Mouse (Mus musculus) forebrain, embryonic 14.5 days (tissue): ENCODE results near the gene Rap1gap2. TPM values are rescaled to one million over a fixed set of nuclear protein-coding genes. Genes with fewer than 3 reads are reported as not detected.
"Not testable (repeated sequence)": the region's sequence is repeated elsewhere in the genome, so short reads cannot be mapped to it uniquely, and the experiment has no call there.

Experiments used
- ATAC-seq: fragments of 200-750 bp; cut with Nextera tagmentation; 2 replicates; pipeline ENCODE4 v1.8.0; 2017; ENCODE audit warnings: mild to moderate bottlenecking, moderate library complexity
- DNase-seq: peaks from one replicate; pipeline ENCODE4 v3.0.0-alpha.2; 2015; ENCODE audit warnings: low spot score
- H3K27ac ChIP-seq: fragments of 300-500 bp; sonication (generic); 2 replicates; pipeline ENCODE4 v1.5.1; 2014; ENCODE audit warnings: low read depth, mild to moderate bottlenecking, control low read depth, low read length, moderate library complexity
- H3K27me3 ChIP-seq: fragments of 300-500 bp; sonication (generic); replicated peaks from 2 replicates; pipeline ENCODE4 v1.6.1; 2014; ENCODE audit warnings: low read length, control low read depth, mixed read lengths; ENCODE audit not compliant: control insufficient read depth, insufficient read depth
- H3K36me3 ChIP-seq: fragments of 300-500 bp; sonication (generic); 2 replicates; pipeline ENCODE4 v1.6.1; 2014; ENCODE audit warnings: low read length, control low read depth; ENCODE audit not compliant: control insufficient read depth, insufficient read depth
- H3K4me1 ChIP-seq: fragments of 300-500 bp; sonication (generic); 2 replicates; pipeline ENCODE4 v1.6.1; 2014; ENCODE audit warnings: antibody characterized with exemption, low read length, control low read depth; ENCODE audit not compliant: control insufficient read depth, insufficient read depth
- H3K4me2 ChIP-seq: fragments of 300-500 bp; sonication (generic); 2 replicates; pipeline ENCODE4 v1.6.1; 2014; ENCODE audit warnings: mild to moderate bottlenecking, control low read depth, low read length
- H3K4me3 ChIP-seq: fragments of 300-500 bp; sonication (generic); 2 replicates; pipeline ENCODE4 v1.5.1; 2014; ENCODE audit warnings: low read depth, low read length, control low read depth
- H3K9ac ChIP-seq: fragments of 300-500 bp; sonication (generic); 2 replicates; pipeline ENCODE4 v1.6.1; 2014; ENCODE audit warnings: mild to moderate bottlenecking, low read length, control low read depth, moderate library complexity
- H3K9me3 ChIP-seq: fragments of 300-500 bp; sonication (generic); replicated peaks from 2 replicates; pipeline ENCODE4 v1.6.1; 2016; ENCODE audit warnings: low read length, control low read depth, mixed read lengths; ENCODE audit not compliant: control insufficient read depth
- WGBS: fragments of 180-500 bp; shearing (Covaris S2); extraction: QIAGEN DNeasy Blood & Tissue Kit; methylation state at CpG from one replicate; pipeline ENCODE4 v1.1.7; 2014; 5-methylcytosine and 5-hydroxymethylcytosine counted together
- polyA plus RNA-seq: library from polyadenylated mRNA; unstranded; fragments of >200 nt; fragmentation: Nextera tagmentation; extraction: Ambion mirVana; gene quantifications from 2 replicates; pipeline ENCODE4 v1.2.1, GENCODE M21; 2014

Gene Rap1gap2
- polyA plus RNA-seq, 1 experiment from 2014 or later: 5.1 TPM

GRCm38 (mm10) chr11:74584946-74585723 is 25.6 kb downstream of the Rap1gap2 start:
- Histone ChIP-seq H3K4me1 (no peaks in the 10 kb centered on the region), H3K27ac (no peak overlapping the region), H3K4me2 (no peak overlapping the region), H3K9me3 (no peaks in the 10 kb centered on the region), H3K27me3 (peaks cover 20% of the 10 kb centered on the region), H3K36me3 (no peaks in the 10 kb centered on the region), H3K4me3 (no peak overlapping the region), H3K9ac (no peak overlapping the region)
- DNase-seq (no peak), ATAC-seq (no peak)
- 69% methylated on average over 10 of the region's 10 CpGs for WGBS

- no peaks in the 10 kb centered on the region for H3K36me3 ChIP-seq
- DNase-seq (no peak), ATAC-seq (no peak)
- peaks cover 8% of the 10 kb centered on the region for H3K27me3 ChIP-seq
- no peak overlapping the region for H3K4me2 ChIP-seq
- WGBS: 75% methylated on average over 7 of the region's 7 CpGs
- no peak overlapping the region for H3K9ac ChIP-seq
- no peak overlapping the region for H3K27ac ChIP-seq
- no peaks in the 10 kb centered on the region for H3K4me1 ChIP-seq
- H3K9me3 ChIP-seq: no peaks in the 10 kb centered on the region
- no peak overlapping the region for H3K4me3 ChIP-seq
These were observed 26.8 kb downstream of the Rap1gap2 start for GRCm38 (mm10) chr11:74583824-74584349.

DNA sequence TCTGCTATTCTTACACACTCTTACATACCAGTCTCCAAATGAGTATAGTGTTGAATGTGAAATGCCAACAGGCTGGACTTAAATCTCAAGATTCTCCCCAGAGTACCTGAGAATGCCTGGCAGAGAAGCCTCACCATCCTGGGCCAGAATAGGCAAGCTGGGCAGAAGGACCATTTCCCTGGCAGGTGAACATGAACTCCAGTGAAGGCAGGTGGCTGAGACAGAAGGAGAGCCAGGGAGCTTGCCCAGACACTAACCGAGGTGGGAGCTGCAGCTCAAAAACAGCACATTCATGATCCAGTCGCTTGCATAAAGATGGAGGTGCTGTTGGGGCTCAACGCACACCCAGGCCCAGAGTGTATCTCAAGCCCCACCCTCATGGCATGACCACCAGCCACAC is 28.3 kb downstream of the Rap1gap2 start:
- H3K36me3 ChIP-seq: no peaks in the 10 kb centered on the region
- H3K9ac ChIP-seq: no peak overlapping the region
- no peak for ATAC-seq
- DNase-seq: no peak
- H3K4me1 ChIP-seq: no peaks in the 10 kb centered on the region
- WGBS: 88% methylated on average over 3 of the region's 3 CpGs
- H3K27ac ChIP-seq: no peak overlapping the region
- H3K9me3 ChIP-seq: no peaks in the 10 kb centered on the region
- H3K27me3 ChIP-seq: no peaks in the 10 kb centered on the region
- no peak overlapping the region for H3K4me3 ChIP-seq
- H3K4me2 ChIP-seq: no peak overlapping the region

DNA sequence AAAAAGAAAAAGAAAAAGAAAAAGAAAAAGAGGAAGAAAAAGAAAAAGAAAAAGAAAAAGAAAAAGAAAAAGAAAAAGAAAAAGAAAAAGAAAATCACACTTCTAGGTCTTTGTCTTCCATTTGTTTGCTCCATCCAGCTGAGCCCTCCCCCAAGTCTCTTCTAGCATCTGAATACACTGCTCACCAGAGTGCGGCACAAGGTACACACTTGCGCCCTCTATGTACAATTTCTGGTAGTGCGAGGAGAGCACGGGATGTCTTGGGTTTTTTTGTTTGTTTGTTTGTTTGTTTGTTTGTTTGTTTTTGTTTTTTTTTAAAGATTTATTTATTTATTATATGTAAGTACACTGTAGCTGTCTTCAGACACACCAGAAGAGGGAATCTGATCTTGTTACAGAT is 29.4 kb downstream of the Rap1gap2 start:
- H3K27ac ChIP-seq, H3K4me1 ChIP-seq, DNase-seq, H3K27me3 ChIP-seq, ATAC-seq, H3K9me3 ChIP-seq, H3K4me2 ChIP-seq, H3K4me3 ChIP-seq, H3K9ac ChIP-seq, H3K36me3 ChIP-seq: not testable (repeated sequence)
- 50% methylated on average over 4 of the region's 4 CpGs for WGBS

DNA sequence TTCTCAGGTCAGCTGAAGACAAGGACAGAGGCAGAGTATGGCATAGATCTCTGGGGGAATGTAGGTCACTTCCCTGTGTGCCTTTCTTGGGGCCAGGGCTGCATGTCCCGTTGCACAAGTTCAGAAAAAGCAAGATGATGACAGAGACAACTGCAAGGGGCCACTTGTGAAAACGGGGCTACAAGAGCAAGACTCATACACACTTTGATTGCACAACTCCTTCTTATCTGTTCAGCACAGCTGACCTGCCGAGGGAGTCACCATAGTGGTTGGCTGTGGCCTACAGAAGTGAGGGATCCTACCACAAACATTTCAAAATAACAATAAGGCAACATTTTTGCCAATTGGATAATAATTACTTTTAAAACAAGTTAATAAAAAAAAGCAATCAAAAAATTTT is 33.6 kb downstream of the Rap1gap2 start:
- no peak overlapping the region for H3K4me2 ChIP-seq
- no peaks in the 10 kb centered on the region; the same call in 1 of the 2 replicates for H3K4me1 ChIP-seq
- H3K27ac ChIP-seq: no peak overlapping the region
- 71% methylated on average over 3 of the region's 3 CpGs for WGBS
- H3K4me3 ChIP-seq: no peak overlapping the region
- no peaks in the 10 kb centered on the region for H3K36me3 ChIP-seq
- DNase-seq (no peak), ATAC-seq (no peak)
- no peaks in the 10 kb centered on the region for H3K27me3 ChIP-seq
- no peak overlapping the region for H3K9ac ChIP-seq
- H3K9me3 ChIP-seq: no peaks in the 10 kb centered on the region

DNA sequence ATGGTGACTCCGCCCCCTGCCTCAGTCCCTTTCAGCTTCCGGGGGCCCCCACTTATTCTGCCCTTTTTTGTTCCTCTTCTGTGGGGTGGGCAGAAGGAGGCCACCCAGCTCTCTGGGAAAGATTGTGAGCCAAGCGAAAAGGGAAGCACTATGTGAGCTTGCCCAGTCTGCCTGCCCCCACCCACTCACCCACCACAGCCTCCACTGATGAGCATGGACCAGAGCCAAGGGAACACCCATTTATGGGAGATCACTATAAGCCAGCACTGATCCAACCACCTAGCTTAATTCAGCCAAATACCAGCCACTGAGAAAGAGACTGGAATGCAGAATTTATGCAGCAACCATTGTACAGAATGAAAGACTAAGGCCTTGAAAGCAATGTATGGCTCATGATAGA is 34.8 kb downstream of the Rap1gap2 start:
- Histone ChIP-seq H3K9me3 (no peaks in the 10 kb centered on the region), H3K27ac (no peak overlapping the region), H3K4me1 (no peaks in the 10 kb centered on the region; the same call in 1 of the 2 replicates), H3K36me3 (no peaks in the 10 kb centered on the region), H3K4me2 (no peak overlapping the region), H3K4me3 (no peak overlapping the region), H3K9ac (no peak overlapping the region), H3K27me3 (no peaks in the 10 kb centered on the region)
- peak; percentile 34 for DNase-seq
- 39% methylated on average over 3 of the region's 3 CpGs for WGBS
- peak; percentile 61 for ATAC-seq

- Histone ChIP-seq H3K4me2 (no peak overlapping the region), H3K9me3 (no peaks in the 10 kb centered on the region), H3K4me1 (no peaks in the 10 kb centered on the region; the same call in 1 of the 2 replicates), H3K4me3 (no peak overlapping the region), H3K27ac (no peak overlapping the region), H3K36me3 (no peaks in the 10 kb centered on the region), H3K27me3 (no peaks in the 10 kb centered on the region), H3K9ac (no peak overlapping the region)
- WGBS: 67% methylated on average over 4 of the region's 4 CpGs
- no peak for ATAC-seq
- peak; percentile 22 for DNase-seq
These were observed 35.8 kb downstream of the Rap1gap2 start for GRCm38 (mm10) chr11:74574768-74575434.

GRCm38 (mm10) chr11:74572459-74573061 is 38.2 kb downstream of the Rap1gap2 start:
- no peak for DNase-seq
- Histone ChIP-seq H3K4me1 (no peaks in the 10 kb centered on the region; the same call in 1 of the 2 replicates), H3K9ac (no peak overlapping the region), H3K27ac (no peak overlapping the region), H3K9me3 (no peaks in the 10 kb centered on the region), H3K27me3 (no peaks in the 10 kb centered on the region), H3K36me3 (no peaks in the 10 kb centered on the region), H3K4me3 (no peak overlapping the region), H3K4me2 (no peak overlapping the region)
- 81% methylated on average over 6 of the region's 6 CpGs for WGBS
- no peak for ATAC-seq
